Mouse (Mus musculus) regulatory T cell (primary cell): Measurements from ENCODE around the gene Dgat2.

Experiments
- in situ Hi-C: fragments of 300-600 bp; cut with MboI, MseI; formaldehyde crosslinking; loops from one replicate; pipeline ENCODE4 v1.15.1; 2025; ENCODE audit warnings: high pct_unique_total_duplicates

Dgat2 gene

DNA sequence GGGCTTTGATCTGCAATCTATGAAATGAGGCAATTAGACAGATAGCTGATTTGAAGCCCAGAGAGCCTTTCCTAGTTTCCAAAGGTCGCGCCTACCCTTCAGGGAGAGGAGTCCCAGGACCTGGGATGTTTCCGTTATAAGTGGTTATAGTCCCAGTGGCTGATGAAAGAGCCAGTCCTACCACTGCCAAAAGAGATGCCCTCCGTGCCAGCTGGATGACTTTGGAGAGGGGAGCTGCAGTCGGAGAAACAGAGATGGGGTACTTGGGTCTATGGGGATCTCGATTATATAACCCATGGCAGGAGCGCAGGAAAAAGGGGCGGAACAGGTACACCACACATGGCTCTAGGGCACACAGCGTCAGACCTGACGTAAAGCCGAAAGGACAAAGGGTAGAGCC is 20.6 kb downstream of the Dgat2 start:
- in situ Hi-C loops, result no loop called here

DNA sequence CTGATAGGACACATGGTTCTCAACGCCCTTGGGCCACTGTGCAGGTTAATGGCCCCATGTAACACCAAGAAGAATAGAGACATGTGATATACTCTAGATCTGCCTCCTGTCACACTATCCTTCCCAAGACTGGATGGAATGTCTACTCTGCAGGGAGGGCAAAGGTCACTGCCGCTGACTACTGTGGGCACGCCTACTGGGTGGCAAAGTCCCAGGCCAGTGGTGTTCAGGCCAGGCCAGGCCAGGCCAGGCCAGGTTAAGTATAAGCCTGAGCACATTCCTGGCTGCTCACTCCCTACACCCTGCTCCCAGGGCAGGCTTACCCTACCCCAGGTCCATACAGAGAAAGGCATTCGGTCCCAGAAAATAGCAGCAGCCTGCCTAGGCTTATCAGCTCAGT is 21.0 kb downstream of the Dgat2 start:
- in situ Hi-C loops, result no loop called here

- in situ Hi-C loops, result no loop called here
These were observed 21.5 kb downstream of the Dgat2 start for GRCm38 (mm10) chr7:99160995-99161394.

GRCm38 (mm10) chr7:99159446-99159845 is 23.1 kb downstream of the Dgat2 start:
- in situ Hi-C loops, result no loop called here

DNA sequence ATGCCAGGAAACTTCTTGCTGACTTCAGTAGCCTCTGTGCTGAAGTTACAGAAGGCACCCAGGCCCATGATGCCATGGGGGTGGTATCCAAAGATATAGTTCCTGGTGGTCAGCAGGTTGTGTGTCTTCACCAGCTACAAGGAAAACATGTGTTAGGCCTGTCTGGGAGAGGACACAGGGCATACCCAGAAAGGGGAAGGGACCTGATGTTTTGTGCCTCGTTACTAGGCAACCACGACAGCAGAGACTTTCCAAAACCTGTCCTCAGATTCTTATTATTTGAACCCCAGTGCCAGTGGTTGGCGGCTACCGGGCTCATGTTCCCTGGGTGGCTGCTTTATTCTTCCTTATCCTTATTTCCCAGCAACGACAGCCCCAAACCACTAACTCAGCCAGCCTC is 23.6 kb downstream of the Dgat2 start:
- in situ Hi-C loops, result no loop called here

- in situ Hi-C loops, result no loop called here
These were observed 24.5 kb downstream of the Dgat2 start for GRCm38 (mm10) chr7:99158011-99158410.

- in situ Hi-C loops, result no loop called here
These were observed 25.8 kb downstream of the Dgat2 start for GRCm38 (mm10) chr7:99156737-99157136.

- in situ Hi-C loops, result no loop called here
These were observed 26.9 kb downstream of the Dgat2 start for GRCm38 (mm10) chr7:99155311-99156289.

DNA sequence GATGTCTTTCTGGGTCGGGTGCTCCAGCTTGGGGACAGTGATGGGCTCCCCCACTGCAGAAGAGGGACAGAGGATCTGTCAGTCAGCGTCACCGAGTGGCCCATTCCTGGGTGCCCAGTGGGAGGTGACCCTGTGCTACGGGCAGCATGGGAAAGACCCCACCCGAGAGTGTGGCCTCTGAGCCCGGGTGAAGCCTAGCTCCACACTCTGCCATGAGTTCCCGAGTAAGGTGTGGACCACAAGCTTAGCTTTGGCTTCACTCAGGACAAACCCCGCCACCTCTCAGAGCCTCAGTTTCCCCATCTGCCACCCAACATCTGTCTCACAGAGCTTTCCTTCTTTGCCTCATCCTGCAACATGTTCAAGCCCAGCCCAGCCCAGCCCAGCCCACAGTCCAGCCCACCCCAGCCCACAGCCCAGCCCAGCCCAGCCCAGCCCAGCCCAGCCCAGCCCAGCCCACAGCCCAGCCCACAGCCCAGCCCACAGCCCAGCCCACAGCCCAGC is 27.8 kb downstream of the Dgat2 start:
- in situ Hi-C loops, result no loop called here

DNA sequence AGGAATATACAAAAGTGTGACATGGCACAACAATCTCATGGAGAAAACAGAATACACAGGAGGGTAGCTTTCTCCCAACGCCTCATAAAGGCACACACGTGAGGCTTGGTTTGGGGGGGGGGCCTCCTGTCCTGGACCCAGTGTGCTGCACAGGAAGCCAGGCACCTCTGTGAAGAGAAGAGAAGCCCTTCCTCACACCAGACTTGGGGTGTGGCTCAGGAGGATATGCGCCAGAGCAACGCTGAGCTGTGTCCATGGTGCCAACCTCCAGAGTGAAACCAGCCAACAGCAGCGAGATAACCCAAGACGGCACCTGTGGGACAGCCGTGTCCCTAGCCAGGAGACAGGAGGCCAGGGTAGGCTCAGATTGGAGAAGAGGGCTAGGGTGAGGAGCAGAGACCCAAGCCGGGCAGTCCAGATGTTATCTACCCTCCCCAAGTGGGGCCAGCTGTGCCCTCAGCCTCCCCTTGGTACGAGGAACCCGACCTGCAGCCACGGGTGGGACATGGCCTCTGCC is 28.8 kb downstream of the Dgat2 start:
- in situ Hi-C loops, result no loop called here

- in situ Hi-C loops, result no loop called here
These were observed 29.8 kb downstream of the Dgat2 start for GRCm38 (mm10) chr7:99152756-99153155.

GRCm38 (mm10) chr7:99151342-99151741 is 31.2 kb downstream of the Dgat2 start:
- in situ Hi-C loops, result no loop called here

GRCm38 (mm10) chr7:99149017-99149416 is 33.5 kb downstream of the Dgat2 start:
- in situ Hi-C loops, result no loop called here

- in situ Hi-C loops, result no loop called here
These were observed 35.0 kb downstream of the Dgat2 start for GRCm38 (mm10) chr7:99147494-99147893.

DNA sequence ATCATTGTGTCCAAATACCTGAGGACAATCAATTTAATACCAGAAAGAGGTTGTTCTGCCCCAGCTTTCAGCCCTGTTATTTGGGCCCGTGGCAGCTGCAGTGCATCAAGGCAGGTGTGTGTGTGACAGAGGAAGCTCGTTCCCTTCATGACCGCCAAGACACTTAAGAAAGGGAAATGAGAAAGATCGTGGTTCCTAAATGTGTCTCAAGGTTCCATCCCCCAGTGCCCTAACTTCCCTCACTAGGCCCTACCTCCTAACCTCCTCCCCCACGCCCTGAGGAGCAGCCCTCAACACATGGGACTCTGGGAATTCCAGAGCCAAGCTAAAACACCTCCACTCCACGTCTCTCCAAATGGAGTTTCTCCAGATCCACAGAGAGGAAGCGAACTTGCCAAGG is 35.6 kb downstream of the Dgat2 start:
- in situ Hi-C loops, result no loop called here

- in situ Hi-C loops, result no loop called here
These were observed 36.5 kb downstream of the Dgat2 start for GRCm38 (mm10) chr7:99146011-99146410.

DNA sequence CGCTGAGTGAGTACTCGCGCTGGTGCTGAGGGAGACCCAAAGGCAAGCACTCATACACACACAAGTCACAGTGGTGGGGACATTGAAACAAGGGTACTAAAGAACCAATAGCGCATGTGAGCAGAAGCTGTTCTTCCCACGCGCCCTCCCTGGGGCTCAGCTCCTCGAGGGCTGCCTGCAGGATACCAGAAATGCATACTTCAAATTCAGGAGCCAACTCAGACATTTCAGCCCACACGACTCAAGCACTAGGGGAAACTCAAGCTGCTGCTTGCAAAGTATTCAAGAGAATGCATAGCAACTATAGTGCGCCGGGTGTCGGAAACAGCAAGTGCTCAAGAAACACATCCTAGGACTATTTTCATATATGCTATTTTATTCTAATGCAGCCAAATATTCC is 37.9 kb downstream of the Dgat2 start:
- in situ Hi-C loops, result no loop called here

GRCm38 (mm10) chr7:99143244-99143643 is 39.3 kb downstream of the Dgat2 start:
- in situ Hi-C loops, result no loop called here

GRCm38 (mm10) chr7:99141919-99142606 is 40.5 kb downstream of the Dgat2 start:
- in situ Hi-C loops, result no loop called here

- in situ Hi-C loops, result no loop called here
These were observed 41.3 kb downstream of the Dgat2 start, which contains the start of gene Uvrag for GRCm38 (mm10) chr7:99140984-99141918. Gene Uvrag (minus strand): TSS chr7:99141141.

- in situ Hi-C loops, result no loop called here
These were observed 42.0 kb downstream of the Dgat2 start for GRCm38 (mm10) chr7:99140511-99140910.
